Mouse (Mus musculus): ENCODE data around the gene Dnajb14.

DNA sequence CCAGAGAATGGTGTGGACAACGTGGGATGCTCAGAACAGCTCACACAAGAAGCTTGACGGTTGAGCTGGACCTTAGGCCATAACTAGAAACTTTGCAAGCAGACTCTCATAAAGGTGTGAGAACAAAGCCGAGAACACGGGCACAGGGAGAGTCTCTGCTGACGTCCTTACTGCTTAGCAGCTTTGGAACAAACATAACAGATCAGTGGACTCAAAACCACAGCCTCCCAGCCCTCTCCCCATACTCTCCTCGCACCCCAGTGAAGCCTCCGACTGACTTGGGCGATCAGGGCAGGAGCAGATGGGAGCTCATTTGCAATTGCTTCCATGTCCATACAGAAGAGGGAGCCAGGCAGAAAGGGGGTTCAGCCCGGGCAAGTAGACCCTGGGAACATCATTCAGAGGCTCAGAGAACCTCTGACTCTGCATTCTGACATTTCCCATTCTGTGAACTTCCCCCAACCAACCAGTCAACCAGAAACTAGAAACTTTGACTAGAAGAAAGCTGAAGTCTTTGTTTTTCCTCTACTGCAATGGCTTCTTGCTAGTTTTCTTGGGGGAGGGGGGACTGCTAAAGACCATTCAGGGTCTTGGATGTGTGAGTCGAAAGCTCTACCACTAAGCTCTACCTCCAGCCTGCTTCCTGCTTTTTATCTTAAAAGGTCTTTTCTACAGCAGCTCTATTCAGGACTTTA is 82.9 kb downstream of the Dnajb14 start:
- no peak for TF ChIP-seq MYOG (IDR thresholded peaks at IDR 0.05; ENCODE audit: control insufficient read depth, extremely low read depth, insufficient read length)
- no peak for TF ChIP-seq CTCF (IDR thresholded peaks at IDR 0.05; ENCODE audit: control insufficient read depth, insufficient read depth, insufficient read length)
- TF ChIP-seq MYOD1 (IDR thresholded peaks at IDR 0.05; ENCODE audit: control insufficient read depth, insufficient read length, low read depth): no peak
- no peak for TF ChIP-seq USF1 (IDR thresholded peaks at IDR 0.05; ENCODE audit: low read depth)
- TF ChIP-seq CEBPB (IDR thresholded peaks at IDR 0.05; ENCODE audit: low read depth): no peak

All from C2C12 (cell line).